Comparison of ENCODE assay signal across 8 mouse cellular contexts in genomic region chr7:75827850-75828249, GRCm38 (mm10). TPM values are rescaled to one million over a fixed set of nuclear protein-coding genes. Genes with fewer than 3 reads are reported as not detected.
A peak's percentile ranks its signal among the peaks of the same experiment; 100 is the strongest.
DNase-seq lines count a peak whose midpoint lies in the region; ATAC-seq and TF ChIP-seq lines count a peak whose summit lies in the region.

No protein-coding gene starts in this region.

- DNase-seq in ES-E14 (ENCODE audit: low read depth, low spot score), result peak; percentile 82
- DNase-seq in brain, embryonic 18.5 days (ENCODE audit: low read depth, low spot score), result peak; percentile 32
- peak; percentile 43 for DNase-seq in fibroblast of lung, adult 2 months (ENCODE audit: low read depth)
- DNase-seq in kidney, postnatal 10 days, result peak; percentile 79
- peak; percentile 89 for DNase-seq in naive thymus-derived CD4-positive, alpha-beta T cell, adult 2 months (ENCODE audit: low read depth)

- peak; percentile 69 for ATAC-seq in heart, embryonic 16.5 days (replicated peaks; ENCODE audit: extremely low read depth, insufficient read depth, low FRiP score)
- peak; percentile 44 for ATAC-seq in liver, embryonic 12.5 days
- ATAC-seq in stomach, embryonic 16.5 days (ENCODE audit: insufficient read depth, low FRiP score), result peak; percentile 75; the same call in 1 of the 2 replicates

- H3K4me2 ChIP-seq in heart, embryonic 16.5 days (ENCODE audit: low read depth, low read length), result no peak overlapping the region
- H3K4me2 ChIP-seq in liver, embryonic 12.5 days, result peak overlapping the region; percentile 19
- no peak overlapping the region for H3K4me2 ChIP-seq in stomach, embryonic 16.5 days (ENCODE audit: low read depth, low read length)

- no peaks in the 10 kb centered on the region for H3K27me3 ChIP-seq in heart, embryonic 16.5 days (ENCODE audit: control insufficient read depth, insufficient read depth, low read length)
- H3K27me3 ChIP-seq in liver, embryonic 12.5 days (replicated peaks), result no peaks in the 10 kb centered on the region
- H3K27me3 ChIP-seq in stomach, embryonic 16.5 days (ENCODE audit: control insufficient read depth, insufficient read depth, low read length), result no peaks in the 10 kb centered on the region

- H3K9me3 ChIP-seq in ES-E14 (ENCODE audit: control insufficient read depth, insufficient read depth, low read depth, low read length), result no peaks in the 10 kb centered on the region
- H3K9me3 ChIP-seq in heart, embryonic 16.5 days (replicated peaks; ENCODE audit: control insufficient read depth, low read length), result no peaks in the 10 kb centered on the region
- no peaks in the 10 kb centered on the region for H3K9me3 ChIP-seq in liver, embryonic 12.5 days (replicated peaks)
- H3K9me3 ChIP-seq in stomach, embryonic 16.5 days (replicated peaks; ENCODE audit: control insufficient read depth, low read length), result no peaks in the 10 kb centered on the region

- in situ Hi-C loops in ES-E14 (cut with MboI; ENCODE audit: low sequenced_read_pairs in 2 of 2, unreplicated experiment in 2 of 2), result no loop called here

- no peak overlapping the region for H3K4me3 ChIP-seq in ES-E14 (ENCODE audit: insufficient read depth in 1 of 2, low read depth in 1 of 2, low read length in 2 of 2, poor library complexity in 1 of 2, severe bottlenecking in 1 of 2)
- H3K4me3 ChIP-seq in heart, embryonic 16.5 days (ENCODE audit: low read length), result no peak overlapping the region
- H3K4me3 ChIP-seq in liver, embryonic 12.5 days, result no peak overlapping the region
- no peak overlapping the region for H3K4me3 ChIP-seq in stomach, embryonic 16.5 days (replicated peaks; ENCODE audit: low read length)

- no peak overlapping the region for H3K27ac ChIP-seq in ES-E14 (ENCODE audit: insufficient read depth, low read depth, low read length, poor library complexity, severe bottlenecking)
- no peak overlapping the region for H3K27ac ChIP-seq in heart, embryonic 16.5 days (ENCODE audit: low read length)
- peak overlapping the region; percentile 91 for H3K27ac ChIP-seq in liver, embryonic 12.5 days
- no peak overlapping the region for H3K27ac ChIP-seq in stomach, embryonic 16.5 days (ENCODE audit: low read length)

- 19% methylated on average over 10 of the region's 10 CpGs for WGBS in heart, embryonic 16.5 days
- 22% methylated on average over 10 of the region's 10 CpGs for WGBS in liver, embryonic 12.5 days (ENCODE audit: insufficient replicate concordance)
- WGBS in stomach, embryonic 16.5 days, result 29% methylated on average over 10 of the region's 10 CpGs

- no peaks in the 10 kb centered on the region for H3K36me3 ChIP-seq in ES-E14 (ENCODE audit: control insufficient read depth, insufficient read depth, low read length, poor library complexity, severe bottlenecking)
- H3K36me3 ChIP-seq in heart, embryonic 16.5 days (ENCODE audit: control insufficient read depth, insufficient read depth), result no peaks in the 10 kb centered on the region
- H3K36me3 ChIP-seq in liver, embryonic 12.5 days, result no peaks in the 10 kb centered on the region
- H3K36me3 ChIP-seq in stomach, embryonic 16.5 days (ENCODE audit: control insufficient read depth, insufficient read depth, low read length), result no peaks in the 10 kb centered on the region

- peaks cover 3% of the 10 kb centered on the region in 2 experiments; a peak in 2 of 4 replicates for H3K4me1 ChIP-seq in ES-E14 (ENCODE audit: control insufficient read depth in 2 of 2, insufficient read depth in 2 of 2, low read length in 2 of 2, poor library complexity in 1 of 2)
- peaks cover 6% of the 10 kb centered on the region for H3K4me1 ChIP-seq in heart, embryonic 16.5 days (ENCODE audit: control insufficient read depth, insufficient read depth, low read length)
- peaks cover 58% of the 10 kb centered on the region for H3K4me1 ChIP-seq in liver, embryonic 12.5 days
- no peaks in the 10 kb centered on the region; the same call in 1 of the 2 replicates for H3K4me1 ChIP-seq in stomach, embryonic 16.5 days (ENCODE audit: control insufficient read depth, insufficient read depth, low read length)

- H3K9ac ChIP-seq in ES-E14 (ENCODE audit: insufficient read depth, low read depth, low read length, poor library complexity, severe bottlenecking), result no peak overlapping the region
- H3K9ac ChIP-seq in heart, embryonic 16.5 days (ENCODE audit: low read length), result no peak overlapping the region
- H3K9ac ChIP-seq in liver, embryonic 12.5 days, result no peak overlapping the region
- H3K9ac ChIP-seq in stomach, embryonic 16.5 days (ENCODE audit: low read length), result no peak overlapping the region

TF ChIP-seq in ES-E14, 5 proteins besides CTCF, POLR2A, EP300 and RAD21:
- TF ChIP-seq ZC3H11A (IDR thresholded peaks at IDR 0.05; ENCODE audit: borderline replicate concordance, low read depth, low read length), result peak; percentile 52; the same call in 1 of the 2 replicates
- no peak for TF ChIP-seq MAFK (IDR thresholded peaks at IDR 0.05; ENCODE audit: insufficient read depth, low read depth, low read length)
- TF ChIP-seq HCFC1 (IDR thresholded peaks at IDR 0.05; ENCODE audit: borderline replicate concordance, insufficient read depth, low read length), result no peak

RNA-seq across cellular contexts. Expression of gene Klhl25, which starts 20.3 kb away (rescaled TPM):
- 9.5 and 10.8 TPM in 2 replicates for total RNA-seq in ES-E14 (2012; rRNA removed)
- 9.1 and 10.9 TPM in 2 replicates for polyA plus RNA-seq in heart, embryonic 16.5 days (2015; fragmentation: Nextera tagmentation; extraction: Ambion mirVana)
- 12.1 and 12.2 TPM in 2 replicates for polyA plus RNA-seq in liver, embryonic 12.5 days (2016; fragmentation: Nextera tagmentation; extraction: Ambion mirVana)
- 13.3 and 14.7 TPM in 2 replicates for polyA plus RNA-seq in stomach, embryonic 16.5 days (2015; fragmentation: Nextera tagmentation; extraction: Ambion mirVana)

Comparison
In these comparisons a context has a peak if more than half of its experiments do, and no peak if none do; other contexts are left out.
1. DNase-seq: peak in every context shown above with its lines; median percentile 89 in naive thymus-derived CD4-positive, alpha-beta T cell, adult 2 months; 82 in ES-E14; 79 in kidney, postnatal 10 days; 43 in fibroblast of lung, adult 2 months; 32 in brain, embryonic 18.5 days.